Mouse (Mus musculus) adrenal gland, postnatal 14 days (tissue): ENCODE data around the gene 4932438H23Rik. TPM values are rescaled to one million over a fixed set of nuclear protein-coding genes. Genes with fewer than 3 reads are reported as not detected.

Source experiments
- DNase-seq: peaks from one replicate; pipeline ENCODE4 v3.0.0; 2021; ENCODE audit warnings: mixed read lengths
- total RNA-seq: library from RNA; stranded (reverse); gene quantifications from 2 replicates; pipeline ENCODE4 v1.2.3, GENCODE M21; 2021

Gene 4932438H23Rik
- total RNA-seq, 1 experiment from 2014 or later, result not detected

DNA sequence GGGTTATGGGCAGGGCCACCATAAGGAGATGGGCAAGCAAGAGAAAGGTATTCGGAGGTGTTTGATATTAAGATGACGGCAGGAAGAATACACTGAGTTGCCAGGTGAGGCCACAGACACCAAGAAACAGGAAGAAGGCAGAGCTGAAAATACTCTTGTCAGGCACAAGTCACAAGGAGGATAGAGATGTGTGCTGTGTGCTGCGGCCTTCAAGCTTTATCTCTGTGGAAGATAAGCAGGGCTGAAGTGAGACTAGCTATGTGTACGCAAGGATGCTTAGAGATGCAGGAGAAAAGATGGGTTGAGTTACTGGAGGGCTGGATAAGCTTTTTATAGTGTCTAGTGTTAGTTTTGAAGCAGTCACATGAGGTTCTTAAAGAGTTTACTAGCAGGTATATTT, 37.7 kb downstream of the 4932438H23Rik start:
- DNase-seq, result no peak

DNA sequence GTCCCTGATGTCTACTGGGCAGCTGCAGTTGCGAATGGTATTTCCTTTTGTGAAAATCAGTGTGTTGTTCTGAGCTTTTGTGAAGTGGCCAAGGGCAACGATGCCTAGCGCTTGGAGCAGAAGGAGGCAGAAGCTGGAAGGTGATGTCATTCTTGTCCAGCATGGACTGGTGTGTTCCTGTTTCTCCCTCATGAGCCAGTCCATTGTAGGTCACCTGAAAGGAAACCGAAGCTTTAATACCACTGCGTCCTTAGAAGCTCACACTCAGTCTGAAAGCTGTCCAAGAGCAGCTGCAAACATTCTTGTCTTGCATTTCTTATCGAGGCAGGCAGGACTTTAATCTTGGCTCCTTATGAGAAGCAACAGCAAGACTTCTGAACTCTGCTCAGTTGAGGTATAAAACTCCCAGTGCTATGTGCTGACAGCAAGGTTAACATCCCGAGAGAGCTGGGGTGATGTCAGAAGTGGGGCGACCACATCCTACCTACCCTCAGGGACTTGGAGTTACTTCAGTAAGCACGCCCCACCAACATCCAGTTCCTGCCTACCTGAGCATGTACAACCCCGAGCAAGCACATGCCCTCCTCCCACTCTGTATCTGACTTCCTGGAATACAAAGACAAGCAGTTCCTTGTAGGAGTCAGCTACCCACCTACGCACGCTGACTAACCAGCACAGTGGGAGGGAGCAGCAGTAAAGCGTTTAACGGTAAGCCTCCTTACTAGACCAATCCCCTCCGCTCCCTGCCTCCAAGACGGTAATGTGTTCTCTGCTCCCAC, 38.7 kb downstream of the 4932438H23Rik start:
- no peak for DNase-seq

DNA sequence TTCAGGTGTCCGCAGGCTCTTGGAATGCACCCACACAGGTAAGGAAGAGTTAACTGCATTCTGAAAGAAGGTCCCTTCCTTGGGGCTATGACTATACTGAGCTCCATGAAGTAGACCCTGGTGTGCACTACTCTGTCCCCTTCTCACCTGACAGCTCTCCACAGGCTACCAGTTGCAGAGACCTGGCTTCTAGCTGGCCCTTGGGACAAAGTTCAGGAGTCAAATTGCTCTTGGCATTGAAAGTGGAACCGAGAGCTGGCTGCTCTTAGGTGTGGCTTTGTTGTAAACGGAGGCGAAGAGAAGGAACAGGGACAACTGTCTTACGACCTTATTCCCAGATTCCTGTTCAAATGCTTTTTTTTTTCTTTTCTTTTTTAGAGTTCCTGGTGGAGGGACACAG, 39.8 kb downstream of the 4932438H23Rik start:
- DNase-seq, result no peak

DNA sequence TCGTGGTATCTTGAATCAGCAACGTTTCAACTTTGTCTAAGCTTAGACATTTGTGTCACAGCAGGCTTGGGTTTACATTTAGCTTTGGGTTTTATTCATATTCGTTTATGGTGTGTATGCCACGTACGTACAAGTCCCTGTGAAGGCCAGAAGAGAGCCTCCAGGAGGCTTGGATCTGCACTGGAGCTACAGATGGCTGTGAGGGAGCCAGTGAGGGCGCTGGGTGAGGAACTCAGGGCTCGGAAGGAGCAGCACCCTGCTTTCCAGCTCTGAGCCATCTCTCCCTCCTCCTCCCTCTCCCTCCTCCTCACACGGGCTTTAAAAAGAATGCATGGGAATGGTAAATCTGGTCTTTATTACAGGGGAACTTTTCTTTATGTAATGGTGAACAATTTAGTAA, 41.3 kb downstream of the 4932438H23Rik start:
- no peak for DNase-seq

DNA sequence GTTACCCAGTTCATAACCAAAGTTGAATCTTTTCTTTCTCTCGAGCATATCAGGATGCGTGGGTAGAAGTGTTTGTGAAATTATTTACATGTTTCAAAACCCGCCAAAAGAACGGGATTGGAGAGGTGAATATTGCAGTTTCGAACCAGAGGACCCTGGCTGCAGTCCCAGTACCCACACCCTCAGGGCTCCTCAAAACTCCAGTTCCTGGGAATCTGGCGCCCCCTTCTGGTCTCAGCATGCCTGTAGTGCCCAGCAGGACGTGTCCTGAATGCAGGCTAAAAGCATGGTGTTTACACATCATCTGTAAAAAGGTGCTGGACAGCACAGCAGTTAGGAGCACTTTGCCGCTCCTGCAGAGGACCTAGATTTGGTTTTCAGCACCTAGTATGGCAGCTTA, 49.4 kb downstream of the 4932438H23Rik start:
- peak; percentile 72 for DNase-seq

DNA sequence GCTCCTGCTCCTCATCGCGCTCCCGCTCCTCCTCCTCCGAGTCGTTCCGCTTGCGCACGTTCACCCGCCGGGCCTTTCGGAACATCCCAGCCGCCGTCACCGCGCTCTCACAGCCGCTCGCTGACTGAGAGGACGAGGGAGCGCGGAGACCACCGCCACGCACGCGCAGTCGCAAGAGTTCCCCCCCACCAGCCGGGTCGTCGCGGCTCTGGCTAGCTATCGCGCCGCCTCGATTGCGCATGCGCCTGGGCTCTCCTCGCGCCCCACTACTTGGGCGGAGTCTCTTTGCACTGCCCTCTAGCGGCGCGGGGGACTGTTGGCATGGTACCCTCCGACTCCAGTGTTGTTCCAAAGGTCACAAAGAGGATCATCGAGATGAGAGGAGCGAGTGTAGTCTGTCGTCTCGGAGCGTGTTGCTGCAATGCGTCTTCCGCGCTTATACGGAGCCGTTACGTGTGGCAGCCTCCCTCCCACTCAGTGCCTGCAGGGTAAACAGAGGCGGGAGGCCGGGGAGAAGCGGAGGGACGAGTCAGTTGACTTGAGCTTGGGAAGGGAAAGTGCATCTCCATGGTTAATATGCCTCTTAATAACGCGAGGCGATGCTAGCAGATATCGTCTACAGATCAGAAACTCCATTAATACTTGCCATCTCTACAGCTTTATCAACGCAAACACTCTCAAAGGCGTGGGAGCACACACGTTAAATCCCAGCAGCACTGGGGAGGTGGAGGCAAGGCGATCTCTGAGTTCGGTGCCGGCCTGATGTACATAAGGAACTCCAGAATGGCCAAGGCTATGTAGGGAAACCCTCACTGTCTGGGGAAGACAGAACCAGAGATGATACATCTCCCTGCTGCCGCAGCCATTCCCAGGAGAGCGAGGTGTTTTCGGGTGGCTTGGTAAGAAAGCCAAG, 50.4 kb downstream of the 4932438H23Rik start, which contains the start of gene Paxbp1:
Gene Paxbp1 (minus strand): TSS at position 274 of the 913 bp plus-strand sequence.
- DNase-seq, result peak; percentile 99

DNA sequence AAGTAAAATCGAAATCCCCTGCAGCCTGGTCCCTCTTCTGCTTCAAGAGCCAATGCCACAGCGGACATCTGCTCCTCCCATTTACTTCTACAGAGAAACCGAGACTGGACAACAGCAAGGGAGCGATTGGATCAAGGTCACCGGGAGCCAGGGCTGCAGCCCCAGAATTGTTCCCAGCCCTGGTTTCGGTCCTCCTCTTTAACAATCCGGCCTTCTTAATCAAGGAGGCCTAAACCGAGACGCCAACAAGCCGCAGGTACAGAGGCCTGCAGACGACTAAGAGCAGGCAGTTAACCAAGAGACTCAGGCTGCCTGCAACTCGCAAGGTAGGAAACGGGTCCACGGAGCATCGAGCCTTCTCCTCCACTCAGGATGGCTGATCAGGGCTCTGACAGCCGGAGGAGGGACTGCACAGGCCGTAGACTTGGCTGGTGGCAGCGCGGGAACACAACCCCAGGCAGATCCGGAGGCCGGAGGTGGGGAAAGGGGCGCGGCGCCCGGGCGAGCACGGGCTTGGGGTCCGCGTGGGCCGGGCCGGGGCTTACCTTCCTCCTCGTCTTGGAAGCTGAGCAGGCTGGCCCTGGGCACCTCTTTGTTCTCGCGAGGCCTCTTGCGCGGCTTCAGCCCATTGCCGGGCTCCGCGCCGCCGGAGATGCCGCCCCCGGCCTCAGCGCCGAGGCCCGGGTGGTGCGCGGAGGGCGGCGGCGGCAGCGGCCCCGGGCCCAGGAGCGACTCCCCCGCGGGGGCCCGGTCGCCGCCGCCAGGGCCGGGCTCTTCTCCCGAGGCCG, 51.3 kb downstream of the 4932438H23Rik start:
- DNase-seq, result peak; percentile 83

DNA sequence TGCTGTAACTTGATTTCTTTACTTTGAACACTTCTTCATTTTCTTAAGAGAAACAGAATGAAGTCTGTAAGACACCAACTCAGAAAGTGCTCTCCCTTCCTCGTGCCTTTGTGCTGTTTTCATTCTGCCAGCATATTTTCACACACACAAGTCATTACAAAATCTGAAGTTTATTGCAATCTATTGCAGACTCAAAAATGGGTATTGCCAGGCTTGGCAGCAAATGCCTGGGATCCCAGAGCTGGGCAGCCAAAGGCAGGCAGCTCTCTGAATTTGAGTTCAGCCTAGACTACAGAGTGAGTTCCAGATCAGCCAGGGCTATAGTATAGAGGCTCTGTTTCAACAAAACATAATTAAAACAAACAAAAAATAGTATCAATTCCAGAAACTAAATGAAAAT, 52.3 kb downstream of the 4932438H23Rik start:
- DNase-seq, result peak; percentile 40

DNA sequence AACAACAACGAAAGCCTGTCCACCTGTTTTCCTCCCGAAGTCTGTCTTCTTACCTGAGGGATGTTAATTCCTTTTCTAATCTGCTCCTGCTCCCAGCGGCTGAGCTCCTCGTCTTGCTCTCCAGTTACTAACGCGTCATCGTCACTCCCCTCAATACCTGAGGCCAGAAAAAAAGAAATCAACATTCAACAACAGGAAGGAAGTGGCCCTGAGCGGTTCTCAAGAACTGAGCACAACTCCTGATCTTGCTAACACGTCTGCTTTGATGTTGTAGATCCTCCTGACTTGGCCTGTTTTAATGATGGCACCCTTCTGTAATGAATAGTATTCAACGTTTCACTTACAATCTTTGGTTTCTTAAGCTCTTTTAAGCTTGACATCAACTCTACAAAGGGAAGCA, 59.1 kb downstream of the 4932438H23Rik start:
- DNase-seq, result no peak

DNA sequence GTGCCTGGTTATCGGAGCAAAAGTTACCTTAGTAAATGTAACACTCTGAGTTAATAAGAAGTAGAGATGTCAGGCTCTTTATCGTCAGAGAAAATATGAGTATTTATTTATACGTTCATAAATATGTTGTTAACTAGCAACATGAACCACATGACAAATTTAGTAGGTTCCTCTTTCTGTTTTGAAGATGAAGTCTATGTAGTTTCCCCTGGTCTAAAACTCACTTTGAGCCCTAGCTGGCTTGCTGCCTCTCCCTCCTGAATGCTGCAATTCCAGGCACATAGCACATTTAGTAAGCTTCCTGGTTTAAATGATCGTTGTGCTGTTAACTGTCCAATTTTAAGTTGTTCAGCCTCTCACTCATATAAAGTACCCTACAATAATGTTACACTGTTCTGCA, 64.2 kb downstream of the 4932438H23Rik start:
- no peak for DNase-seq

DNA sequence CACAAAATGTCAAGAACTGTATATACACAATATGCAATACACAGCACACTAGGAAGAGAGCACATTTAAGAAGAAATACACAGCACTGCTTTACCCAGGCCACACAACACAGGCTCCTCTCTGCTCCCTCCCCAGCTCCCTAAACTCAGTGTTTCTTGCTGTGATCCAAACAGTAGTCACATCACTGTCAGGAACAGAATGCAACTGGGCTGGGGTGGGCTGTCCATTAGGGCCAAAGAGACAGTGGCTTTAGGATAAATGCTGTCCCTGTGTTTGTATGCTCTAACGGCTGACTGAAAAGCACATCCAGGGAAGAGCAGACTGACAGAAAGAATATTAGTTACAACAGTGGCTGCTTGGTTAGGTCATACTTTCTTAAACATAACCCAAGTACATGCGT, 65.0 kb downstream of the 4932438H23Rik start:
- no peak for DNase-seq

DNA sequence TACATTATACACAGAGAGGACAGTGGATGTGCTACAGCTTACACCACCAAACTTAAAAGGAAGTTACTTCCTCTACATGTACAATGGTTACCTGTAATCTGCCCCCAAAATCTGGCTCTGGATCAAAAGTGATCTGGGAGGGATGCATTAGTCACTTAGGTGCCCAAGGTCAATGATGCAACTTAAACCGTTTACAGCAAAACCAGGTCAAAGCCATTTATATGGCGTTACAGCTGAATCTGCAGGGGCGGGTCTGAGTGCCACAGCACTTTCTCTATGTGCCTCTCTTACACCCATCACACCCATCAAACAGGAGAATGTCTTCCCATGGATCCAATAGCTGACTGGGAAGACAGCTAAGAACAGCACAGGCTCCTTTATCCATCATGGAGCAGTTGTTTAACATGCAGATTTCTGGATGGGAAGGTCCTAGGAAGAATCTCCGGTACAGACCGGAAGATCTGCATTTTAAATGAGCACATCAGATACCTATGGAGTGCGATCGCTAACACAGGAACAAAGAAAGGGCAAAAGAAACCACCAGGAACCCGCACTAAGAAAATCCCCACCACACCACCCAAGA, 65.7 kb downstream of the 4932438H23Rik start:
- DNase-seq, result no peak

DNA sequence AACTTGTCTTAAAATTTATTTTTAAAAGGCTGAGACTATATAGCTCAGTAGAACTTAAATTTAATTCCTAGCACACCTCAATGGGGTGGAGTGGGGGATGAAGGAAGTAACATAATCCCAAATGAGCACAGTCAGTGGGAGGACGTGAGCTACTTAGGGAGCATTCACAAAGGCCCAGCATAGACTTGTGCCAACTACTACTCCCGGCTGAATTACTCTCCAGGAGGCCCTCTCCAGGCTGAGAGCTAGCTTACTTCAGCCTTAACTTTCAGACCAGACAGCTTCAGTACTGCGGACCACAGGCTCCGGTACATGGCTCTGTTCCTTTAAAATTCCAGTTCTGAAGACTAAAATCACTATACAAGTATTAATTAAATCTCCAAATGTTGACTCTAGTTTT, 68.6 kb downstream of the 4932438H23Rik start:
- DNase-seq, result no peak

DNA sequence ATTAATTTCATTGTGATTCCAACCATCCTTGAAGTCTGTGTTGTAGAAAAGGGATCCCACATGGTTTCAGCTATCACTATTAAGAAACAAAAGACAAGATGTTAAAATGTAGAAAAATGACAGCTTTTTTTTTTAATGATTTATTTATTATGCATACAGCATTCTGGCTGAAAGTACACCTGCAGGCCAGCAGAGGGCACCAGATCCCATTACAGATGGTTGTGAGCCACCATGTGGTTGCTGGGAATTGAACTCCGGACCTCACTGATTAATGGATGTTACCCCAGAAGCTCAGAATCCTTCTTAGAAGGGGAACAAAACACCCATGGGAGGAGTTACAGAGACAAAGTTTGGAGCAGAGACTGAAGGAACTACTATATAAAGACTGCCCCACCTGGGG, 71.5 kb downstream of the 4932438H23Rik start:
- peak; percentile 50 for DNase-seq

DNA sequence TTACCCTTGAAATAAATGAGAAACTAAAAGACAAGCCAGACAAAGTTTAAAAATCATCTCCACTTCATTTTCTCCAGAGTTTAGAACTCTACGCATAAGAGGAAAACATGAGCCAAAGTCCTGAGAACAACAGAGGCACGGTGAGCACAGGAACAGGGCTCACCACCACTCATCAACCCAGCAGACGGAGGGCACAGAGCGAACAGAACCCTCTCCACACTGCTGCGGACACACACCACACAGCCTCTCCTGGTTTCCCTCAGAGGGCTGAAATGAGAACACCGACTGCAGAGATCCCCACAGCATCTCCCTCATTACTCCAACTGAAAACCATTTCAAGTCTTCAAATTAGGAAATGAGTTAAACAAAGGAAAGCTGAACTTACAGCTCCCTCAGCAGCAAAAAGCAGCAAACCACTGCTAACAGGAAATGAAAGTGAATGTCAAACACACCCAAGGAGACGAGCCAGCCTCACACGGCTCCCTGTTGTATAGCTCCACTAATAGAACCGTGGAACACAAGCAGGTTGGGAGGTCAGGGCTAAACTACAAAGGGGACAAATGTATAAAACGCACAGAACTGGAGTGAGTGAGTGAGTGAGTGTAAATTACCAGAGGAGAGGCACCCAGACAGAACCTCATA, 74.0 kb downstream of the 4932438H23Rik start:
- no peak for DNase-seq

DNA sequence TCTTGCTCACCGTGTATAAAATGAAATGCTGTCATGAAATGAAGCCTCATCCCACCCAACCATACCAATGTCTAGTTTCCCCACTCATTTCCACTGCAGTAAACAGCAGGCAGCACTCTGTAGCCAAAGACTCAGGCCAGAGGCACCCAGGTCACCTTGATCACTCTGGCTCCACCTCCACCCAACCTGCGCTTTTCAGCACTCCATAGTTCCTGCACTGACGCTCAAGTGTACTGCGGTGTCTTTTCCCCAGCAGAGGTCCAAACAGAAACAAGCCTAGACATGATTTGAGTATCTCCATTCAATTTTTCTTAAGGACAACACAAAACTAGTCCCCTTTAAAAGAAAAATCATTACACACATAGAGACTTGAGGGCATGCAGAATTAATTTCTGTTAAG, 75.4 kb downstream of the 4932438H23Rik start:
- no peak for DNase-seq

DNA sequence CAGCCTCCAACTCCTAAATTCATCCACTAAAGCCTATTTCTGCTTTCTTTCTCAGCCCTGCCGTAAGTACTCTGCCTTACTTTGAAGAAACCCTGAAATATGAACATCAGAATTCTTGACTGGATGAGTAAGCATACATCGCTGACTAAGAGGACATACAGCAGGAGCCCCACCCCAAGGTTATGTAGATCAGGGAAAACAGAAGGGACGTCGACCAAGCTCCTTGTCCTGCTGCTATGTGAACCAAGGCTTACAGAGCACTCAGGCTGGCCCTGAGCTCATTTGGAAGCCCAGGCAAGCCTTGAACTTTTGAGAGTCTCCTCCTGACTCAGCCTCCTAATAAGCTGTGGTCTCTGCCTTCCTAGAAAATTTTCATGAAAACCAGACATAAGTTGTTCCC, 79.2 kb downstream of the 4932438H23Rik start:
- peak; percentile 54 for DNase-seq

DNA sequence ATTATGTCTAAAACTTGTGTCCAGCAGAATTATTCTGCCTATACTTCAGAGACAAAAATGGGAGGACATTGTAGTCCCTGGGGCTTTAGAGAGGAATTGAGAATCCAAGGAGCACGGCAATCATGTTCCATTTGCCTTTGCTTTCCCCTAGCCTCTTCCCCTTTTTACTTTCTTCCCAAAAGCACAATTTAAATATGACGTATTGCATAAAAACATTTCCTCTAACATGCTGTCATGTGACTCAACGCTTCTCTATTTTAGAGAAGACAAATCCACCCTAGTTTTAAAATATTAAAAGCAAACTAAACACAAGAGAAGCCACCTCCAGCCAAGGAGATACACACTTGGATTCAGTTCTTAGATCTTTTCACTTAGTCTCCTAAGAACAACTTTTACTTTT, 83.1 kb downstream of the 4932438H23Rik start:
- DNase-seq, result no peak

DNA sequence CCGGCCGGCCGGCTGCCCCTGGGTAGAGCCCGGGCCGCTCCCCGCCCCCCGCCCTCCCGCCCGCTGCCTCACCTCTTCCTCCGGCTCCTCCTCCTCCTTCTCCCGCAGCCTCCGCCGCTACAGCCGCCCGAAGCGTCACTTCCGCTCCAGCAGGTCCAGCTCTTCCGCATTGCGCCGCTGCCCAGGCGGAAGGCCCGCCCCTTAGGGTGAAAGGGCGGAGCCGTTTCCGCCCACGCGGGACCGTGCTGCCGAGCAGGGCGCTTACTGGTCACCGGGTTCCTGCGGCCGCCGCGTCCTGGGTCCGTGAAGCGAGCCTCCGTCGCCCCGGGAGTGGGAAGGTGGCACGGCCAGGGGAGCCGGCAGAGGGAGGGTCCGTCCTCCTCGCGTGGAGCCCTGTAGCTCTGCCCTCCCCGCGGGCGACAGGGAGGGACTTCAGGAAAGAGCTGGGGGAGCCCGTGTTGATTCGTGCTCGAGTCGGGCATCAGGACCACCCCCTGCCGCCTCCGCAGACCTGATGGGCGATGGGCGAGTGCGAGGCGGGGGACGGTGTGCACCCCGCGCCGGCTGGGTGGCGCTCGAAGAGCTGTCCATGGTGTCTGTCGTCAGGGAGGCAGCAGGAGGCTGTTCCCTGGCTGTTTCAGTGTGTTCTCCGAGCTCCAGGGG, 83.8 kb downstream of the 4932438H23Rik start, which contains the start of gene Synj1:
Gene Synj1 (minus strand): TSS at position 288 of the 663 bp plus-strand sequence.
- DNase-seq, result peak; percentile 95

DNA sequence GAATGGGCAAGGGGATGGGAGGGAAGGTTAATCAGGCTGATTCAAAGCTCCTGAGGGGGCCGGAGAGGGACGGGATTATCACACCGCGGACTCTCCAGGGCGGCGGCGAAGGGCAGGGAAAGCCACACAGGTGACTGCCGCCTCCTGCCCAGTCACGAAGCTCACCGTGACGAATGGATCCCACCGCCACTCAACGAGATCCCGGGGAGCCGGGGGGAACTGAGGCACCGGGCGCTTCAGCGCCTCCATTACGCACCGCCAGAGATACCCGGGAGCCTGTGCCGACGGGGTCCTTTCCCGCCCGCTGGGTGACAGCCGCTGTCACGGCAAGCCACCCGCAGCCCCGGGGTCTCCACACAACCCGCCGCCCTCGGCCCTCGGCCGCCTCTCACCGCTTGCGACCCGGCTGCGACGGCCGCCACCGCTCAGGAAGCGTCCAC, 84.3 kb downstream of the 4932438H23Rik start:
- DNase-seq, result peak; percentile 61
